Mouse (Mus musculus): ENCODE measurements at regions not wholly inside any gene's neighbourhood (a gene's known extent, or its start where the extent isn't known, plus 50 kb on each side); places are given as distances from the start of the nearest gene placed in this dataset.

DNA sequence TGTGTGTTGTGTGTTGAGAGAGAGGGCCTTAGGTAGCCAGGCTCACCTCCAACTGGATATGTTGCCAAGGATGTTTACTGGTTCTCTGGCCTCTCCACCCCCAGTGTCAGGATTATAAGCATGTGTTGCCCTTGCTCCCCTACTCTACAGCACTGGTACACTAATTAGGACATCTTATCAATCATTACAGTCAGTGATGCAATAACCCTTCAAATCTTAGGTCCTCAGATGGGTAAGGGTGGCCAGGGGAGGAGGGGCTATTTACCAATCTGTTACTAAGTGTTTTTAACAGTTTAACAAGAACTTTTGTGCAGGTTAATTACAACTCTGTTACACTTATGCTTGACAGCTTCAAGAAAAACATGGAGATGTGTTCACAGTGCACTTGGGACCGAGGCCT is 80.1 kb upstream of the Cyp2b13 start:
- no peak for DNase-seq (ENCODE audit: inconsistent ontology term)

DNA sequence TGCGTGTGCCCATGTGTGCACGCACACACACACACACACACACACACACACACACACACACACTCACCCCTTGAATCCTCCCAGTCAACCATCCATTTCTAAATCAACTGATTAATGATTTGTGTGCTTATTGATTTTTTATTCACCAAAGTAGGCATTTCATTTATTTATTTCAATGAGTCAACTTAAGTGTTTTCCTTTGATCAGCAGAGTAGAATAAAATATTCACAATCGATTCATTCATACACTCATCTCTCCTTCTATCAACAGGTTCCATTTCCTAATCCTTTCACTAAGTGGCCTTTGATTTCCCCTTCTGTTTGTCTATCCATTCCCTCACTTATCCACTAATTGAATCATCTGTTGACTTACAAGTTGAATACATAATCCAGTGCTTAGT is 74.3 kb upstream of the Cyp2b13 start:
- DNase-seq (ENCODE audit: inconsistent ontology term): no peak

DNA sequence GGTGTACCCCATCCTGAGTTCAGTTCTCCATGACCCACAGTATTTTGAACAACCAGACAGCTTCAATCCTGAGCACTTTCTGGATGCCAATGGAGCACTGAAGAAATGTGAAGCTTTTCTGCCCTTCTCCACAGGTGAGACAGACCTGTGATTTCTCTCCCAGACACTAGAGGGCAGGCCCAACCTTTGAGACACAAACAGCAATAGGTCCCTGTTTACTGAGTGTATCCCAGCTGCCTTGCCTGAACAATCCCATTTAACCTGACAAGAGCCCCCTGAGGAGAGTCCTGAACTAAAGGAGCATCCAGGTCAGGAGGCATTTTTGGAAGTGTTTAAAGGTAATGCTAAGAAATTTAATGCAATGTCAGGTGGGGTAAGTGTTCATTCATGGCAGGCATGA is 73.0 kb upstream of the Cyp2b13 start:
- DNase-seq (ENCODE audit: inconsistent ontology term): no peak

DNA sequence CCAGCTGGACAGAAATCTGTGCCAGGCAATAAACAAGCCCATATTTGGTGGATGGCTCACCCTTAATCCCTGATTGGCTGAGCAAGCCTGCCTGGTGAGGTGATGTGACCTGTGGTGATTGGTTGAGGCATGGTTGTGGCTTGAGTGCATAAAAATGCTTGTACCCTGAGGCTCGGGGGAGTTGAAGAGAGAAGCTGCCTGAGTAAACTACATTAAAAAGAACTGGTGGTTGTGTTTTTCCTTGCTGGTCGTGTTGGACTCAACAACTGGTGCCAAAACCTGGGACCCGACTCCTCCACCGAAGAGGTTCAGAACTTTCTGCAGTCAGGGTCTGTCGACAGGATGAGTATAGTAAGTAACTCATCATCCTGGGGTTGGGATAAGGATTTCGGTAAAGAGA is 55.4 kb upstream of the Cyp2b13 start:
- DNase-seq (ENCODE audit: inconsistent ontology term): peak; percentile 5

DNA sequence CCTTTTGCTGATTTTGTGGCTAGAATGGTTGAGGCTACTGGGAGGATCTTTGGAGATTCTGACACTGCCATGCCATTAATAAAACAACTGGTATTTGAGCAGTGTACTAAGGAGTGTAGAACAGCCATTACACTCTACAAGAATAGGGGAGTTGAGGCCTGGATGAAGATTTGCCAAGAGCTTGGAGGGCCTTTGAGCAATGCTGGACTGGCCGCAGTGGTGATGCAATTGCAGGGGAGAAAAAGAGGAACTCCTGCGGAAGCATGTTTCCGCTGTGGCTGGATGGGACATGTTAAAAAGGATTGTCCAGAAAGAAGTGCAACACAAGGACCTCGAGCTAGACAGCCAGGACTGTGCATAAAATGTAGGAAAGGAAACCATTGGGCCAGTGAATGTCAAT is 53.2 kb upstream of the Cyp2b13 start:
- DNase-seq (ENCODE audit: inconsistent ontology term): no peak
